Mouse (Mus musculus): ENCODE data around the gene Tmed6. TPM values are rescaled to one million over a fixed set of nuclear protein-coding genes. Genes with fewer than 3 reads are reported as not detected.
"Not testable (repeated sequence)": the region's sequence is repeated elsewhere in the genome, so short reads cannot be mapped to it uniquely, and the experiment has no call there.

The Tmed6 gene
- total and polyA plus RNA-seq, 2 experiments from 2014 or later, result not detected

DNA sequence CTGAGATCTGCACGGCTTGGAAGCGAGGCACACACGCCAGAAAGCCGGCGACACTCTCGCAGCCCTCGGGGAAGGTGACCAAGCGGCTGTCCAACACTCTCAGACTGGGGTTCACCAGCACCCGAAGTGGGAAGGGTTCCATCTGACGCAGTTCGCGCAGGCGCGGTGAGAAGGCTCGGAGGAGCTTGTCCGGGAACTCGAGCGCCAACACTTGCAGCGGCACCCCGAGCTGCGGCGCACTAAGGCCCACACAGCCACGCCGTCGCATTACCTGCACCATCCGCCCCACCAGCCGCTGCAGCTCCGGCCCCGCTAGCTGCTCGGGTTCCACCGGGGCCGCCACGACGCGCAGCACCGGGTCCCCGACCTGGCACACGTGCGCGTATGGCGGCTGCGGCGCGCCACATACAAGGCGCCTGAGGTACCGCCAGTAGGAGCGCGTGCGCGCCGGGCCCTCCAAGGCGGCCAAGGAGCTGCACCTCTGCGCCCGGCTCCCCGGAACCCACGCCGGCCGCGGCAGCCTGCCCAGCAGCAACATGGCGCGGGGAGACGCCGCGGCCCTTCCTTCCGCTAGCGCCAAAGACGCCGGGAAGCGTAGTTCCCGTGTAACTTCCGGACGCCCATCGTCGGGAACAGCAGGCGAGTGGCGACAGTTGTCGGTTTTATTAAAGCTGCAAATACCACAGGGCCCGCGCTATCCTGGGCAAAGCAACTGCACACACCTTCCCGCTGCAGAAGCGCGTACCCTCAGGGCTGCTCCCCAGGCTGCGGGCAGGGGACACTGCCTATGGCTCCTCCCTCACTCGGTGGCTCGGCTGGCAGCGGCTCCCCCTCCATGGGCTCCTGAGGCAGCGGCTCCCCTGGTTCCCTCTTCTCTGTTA lies 17.1 kb downstream of the Tmed6 start, which contains the start of gene Pdf:
TSS of gene Pdf (minus strand) at position 554 of the 881 bp plus-strand sequence.
- Histone ChIP-seq H3K4me3 (ENCODE audit: low read depth, low read length) (peak within 1 kb of the TSS; percentile 70), H3K9me3 (ENCODE audit: low read length) (no peaks in the 10 kb centered on the region), H3K36me3 (ENCODE audit: insufficient read depth) (peaks cover 65% of the 10 kb centered on the region), H3K4me2 (ENCODE audit: low read depth) (peak within 1 kb of the TSS; percentile 83), H3K27ac (ENCODE audit: low read depth, low read length) (peak within 1 kb of the TSS; percentile 86), H3K27me3 (ENCODE audit: insufficient read depth, low read length) (no peaks in the 10 kb centered on the region), H3K9ac (peak within 1 kb of the TSS; percentile 67), H3K4me1 (ENCODE audit: insufficient read depth) (no peaks in the 10 kb centered on the region)
- 0 out of 2 replicates have a peak, but pooled peaks have one; percentile 13 for TF ChIP-seq CTCF (IDR thresholded peaks at IDR 0.05; ENCODE audit: low read depth)
- DNase-seq (peak; percentile 88), ATAC-seq (peak; percentile 89)
- under 1% methylated on average over 87 of the region's 87 CpGs for WGBS

DNA sequence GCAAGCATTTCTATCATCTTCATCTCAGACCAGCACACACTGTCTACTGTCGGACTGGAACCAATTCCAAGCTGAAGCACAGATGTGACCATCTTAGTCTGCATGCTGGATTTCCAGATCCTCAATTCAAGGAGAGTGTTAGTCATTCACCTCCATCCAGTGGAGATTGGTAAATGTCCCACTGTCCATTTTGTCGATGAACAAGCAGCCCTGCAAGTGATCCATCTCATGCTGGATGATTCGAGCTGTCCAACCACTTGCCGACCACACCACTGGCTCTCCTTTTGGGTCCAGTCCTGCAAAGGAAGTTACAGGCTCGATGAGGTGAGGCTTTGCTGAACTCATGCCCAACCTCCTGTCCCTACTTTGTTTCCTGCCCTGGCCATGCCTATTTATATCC lies 18.5 kb downstream of the Tmed6 start:
- Histone ChIP-seq H3K9ac (no peak overlapping the region), H3K36me3 (ENCODE audit: insufficient read depth) (peaks cover 69% of the 10 kb centered on the region), H3K4me2 (ENCODE audit: low read depth) (no peak overlapping the region), H3K4me1 (ENCODE audit: insufficient read depth) (no peaks in the 10 kb centered on the region), H3K9me3 (ENCODE audit: low read length) (no peaks in the 10 kb centered on the region), H3K27me3 (ENCODE audit: insufficient read depth, low read length) (no peaks in the 10 kb centered on the region), H3K4me3 (ENCODE audit: low read depth, low read length) (no peak overlapping the region), H3K27ac (ENCODE audit: low read depth, low read length) (no peak overlapping the region)
- no peak for TF ChIP-seq CTCF (IDR thresholded peaks at IDR 0.05; ENCODE audit: low read depth)
- DNase-seq (no peak), ATAC-seq (no peak)
- WGBS, result 88% methylated on average over 5 of the region's 5 CpGs

DNA sequence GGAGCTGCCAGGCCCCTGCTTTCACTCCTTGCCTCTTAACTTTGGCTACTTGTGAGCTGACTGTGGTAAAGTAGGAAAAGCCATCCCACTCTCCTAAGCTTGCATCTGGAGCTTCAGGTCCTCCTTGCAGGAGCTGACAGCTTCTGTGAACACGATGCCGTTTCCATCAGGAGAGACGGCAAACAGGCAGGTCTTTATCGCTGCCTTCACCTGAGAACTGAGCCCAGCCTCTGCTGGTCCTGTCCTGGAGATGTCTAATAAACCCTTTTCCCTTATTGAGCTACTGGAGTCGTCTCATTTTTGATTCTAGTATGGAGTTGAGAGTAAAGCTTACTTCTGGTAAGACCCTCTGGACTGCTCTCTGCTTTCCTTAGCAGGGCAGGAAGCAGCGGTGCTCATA lies 20.0 kb downstream of the Tmed6 start:
- Histone ChIP-seq H3K4me2 (ENCODE audit: low read depth) (no peak overlapping the region), H3K9ac (no peak overlapping the region), H3K27ac (ENCODE audit: low read depth, low read length) (no peak overlapping the region), H3K4me1 (ENCODE audit: insufficient read depth) (no peaks in the 10 kb centered on the region), H3K27me3 (ENCODE audit: insufficient read depth, low read length) (no peaks in the 10 kb centered on the region), H3K36me3 (ENCODE audit: insufficient read depth) (peaks cover 76% of the 10 kb centered on the region), H3K4me3 (ENCODE audit: low read depth, low read length) (no peak overlapping the region), H3K9me3 (ENCODE audit: low read length) (no peaks in the 10 kb centered on the region)
- WGBS, result 94% methylated on average over 6 of the region's 6 CpGs
- no peak for ATAC-seq
- no peak for DNase-seq
- TF ChIP-seq CTCF (IDR thresholded peaks at IDR 0.05; ENCODE audit: low read depth), result no peak

DNA sequence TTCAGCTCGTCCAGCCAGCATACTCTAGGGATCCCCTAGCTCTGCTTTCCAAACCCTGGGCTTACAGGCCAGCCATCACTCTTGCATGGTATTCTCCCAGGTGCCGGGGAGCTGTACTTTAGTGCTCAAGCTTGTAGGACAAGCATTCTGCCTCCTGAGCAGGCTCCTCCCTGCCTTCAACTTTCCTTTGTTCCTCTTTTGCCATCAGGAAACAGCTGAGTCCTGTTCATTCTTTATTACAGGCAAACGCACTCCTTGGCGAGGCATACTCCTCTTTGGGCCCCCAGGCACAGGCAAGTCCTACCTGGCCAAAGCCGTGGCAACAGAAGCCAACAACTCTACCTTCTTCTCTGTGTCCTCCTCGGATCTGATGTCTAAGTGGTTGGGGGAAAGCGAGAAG lies 24.8 kb downstream of the Tmed6 start:
- TF ChIP-seq CTCF (IDR thresholded peaks at IDR 0.05; ENCODE audit: low read depth), result no peak
- ATAC-seq, result no peak
- Histone ChIP-seq H3K36me3 (ENCODE audit: insufficient read depth) (peaks cover 85% of the 10 kb centered on the region), H3K27me3 (ENCODE audit: insufficient read depth, low read length) (no peaks in the 10 kb centered on the region), H3K4me1 (ENCODE audit: insufficient read depth) (no peaks in the 10 kb centered on the region), H3K4me2 (ENCODE audit: low read depth) (no peak overlapping the region), H3K9me3 (ENCODE audit: low read length) (no peaks in the 10 kb centered on the region), H3K9ac (no peak overlapping the region), H3K27ac (ENCODE audit: low read depth, low read length) (no peak overlapping the region), H3K4me3 (ENCODE audit: low read depth, low read length) (no peak overlapping the region)
- DNase-seq, result no peak
- WGBS, result 83% methylated on average over 7 of the region's 7 CpGs

DNA sequence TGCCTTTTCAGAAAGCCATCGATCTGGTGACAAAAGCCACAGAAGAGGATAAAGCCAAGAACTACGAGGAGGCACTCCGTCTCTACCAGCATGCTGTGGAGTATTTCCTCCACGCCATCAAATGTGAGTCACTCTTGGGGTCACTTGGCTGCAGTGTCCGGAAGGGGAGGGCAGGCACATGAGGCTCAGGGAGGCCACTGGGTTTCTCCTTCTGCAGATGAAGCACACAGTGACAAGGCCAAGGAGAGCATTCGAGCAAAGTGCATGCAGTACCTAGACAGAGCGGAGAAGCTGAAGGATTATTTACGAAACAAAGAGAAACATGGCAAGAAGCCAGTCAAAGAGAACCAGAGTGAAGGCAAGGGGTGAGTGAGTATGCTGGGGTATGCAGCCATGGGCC lies 28.8 kb downstream of the Tmed6 start:
- no peak overlapping the region for H3K9ac ChIP-seq
- H3K36me3 ChIP-seq (ENCODE audit: insufficient read depth), result peaks cover 45% of the 10 kb centered on the region
- H3K4me1 ChIP-seq (ENCODE audit: insufficient read depth), result peaks cover 12% of the 10 kb centered on the region
- no peaks in the 10 kb centered on the region for H3K9me3 ChIP-seq (ENCODE audit: low read length)
- no peak overlapping the region for H3K4me2 ChIP-seq (ENCODE audit: low read depth)
- no peak overlapping the region for H3K4me3 ChIP-seq (ENCODE audit: low read depth, low read length)
- DNase-seq (no peak), ATAC-seq (no peak)
- TF ChIP-seq CTCF (IDR thresholded peaks at IDR 0.05; ENCODE audit: low read depth), result no peak
- WGBS, result 82% methylated on average over 8 of the region's 8 CpGs
- H3K27ac ChIP-seq (ENCODE audit: low read depth, low read length), result no peak overlapping the region
- H3K27me3 ChIP-seq (ENCODE audit: insufficient read depth, low read length), result no peaks in the 10 kb centered on the region

DNA sequence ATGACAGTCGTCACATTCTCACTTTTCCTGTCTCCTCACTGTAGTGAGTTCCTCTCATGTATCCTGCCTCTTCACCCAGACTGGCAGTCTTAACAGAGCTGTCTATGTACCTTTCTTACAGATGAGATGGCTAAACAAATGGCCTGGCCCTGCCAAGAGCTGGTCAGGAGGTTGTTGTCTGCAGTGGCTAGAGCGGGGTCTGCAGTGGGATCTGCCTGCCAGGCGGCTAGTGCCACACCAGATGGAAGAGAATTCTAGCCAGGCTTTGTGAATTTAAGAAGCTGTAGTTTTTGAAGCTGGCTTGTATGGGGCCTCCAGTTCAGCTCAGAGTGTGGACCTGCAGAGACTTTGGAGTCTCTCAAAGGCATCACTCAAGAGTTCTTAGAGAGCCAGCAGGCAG lies 29.8 kb downstream of the Tmed6 start:
- Histone ChIP-seq H3K4me1 (ENCODE audit: insufficient read depth) (peaks cover 12% of the 10 kb centered on the region), H3K27me3 (ENCODE audit: insufficient read depth, low read length) (no peaks in the 10 kb centered on the region), H3K36me3 (ENCODE audit: insufficient read depth) (peaks cover 35% of the 10 kb centered on the region), H3K9me3 (ENCODE audit: low read length) (no peaks in the 10 kb centered on the region), H3K9ac (no peak overlapping the region), H3K4me3 (ENCODE audit: low read depth, low read length) (no peak overlapping the region), H3K27ac (ENCODE audit: low read depth, low read length) (no peak overlapping the region), H3K4me2 (ENCODE audit: low read depth) (no peak overlapping the region)
- no peak for DNase-seq
- ATAC-seq, result no peak
- TF ChIP-seq CTCF (IDR thresholded peaks at IDR 0.05; ENCODE audit: low read depth), result no peak
- WGBS, result 76% methylated on average over 3 of the region's 3 CpGs

DNA sequence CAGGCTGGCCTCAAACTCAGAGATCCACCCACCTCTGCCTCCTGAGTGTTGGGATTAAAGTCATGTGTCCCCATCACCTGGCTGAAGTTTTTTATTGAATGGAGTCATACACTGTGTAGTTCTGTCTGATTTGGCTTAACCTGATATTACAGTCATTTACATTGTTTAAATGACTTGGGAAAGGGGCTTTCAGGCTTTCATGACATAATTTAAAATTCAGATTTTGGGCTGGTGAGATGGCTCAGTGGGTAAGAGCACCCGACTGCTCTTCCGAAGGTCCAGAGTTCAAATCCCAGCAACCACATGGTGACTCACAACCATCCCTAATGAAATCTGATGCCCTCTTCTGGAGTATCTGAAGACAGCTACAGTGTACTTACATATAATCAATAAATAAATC lies 31.8 kb downstream of the Tmed6 start:
- not testable (repeated sequence) for H3K4me2 ChIP-seq (ENCODE audit: low read depth); H3K9me3 ChIP-seq (ENCODE audit: low read length); ATAC-seq; H3K27me3 ChIP-seq (ENCODE audit: insufficient read depth, low read length); H3K27ac ChIP-seq (ENCODE audit: low read depth, low read length); H3K4me3 ChIP-seq (ENCODE audit: low read depth, low read length); DNase-seq; H3K9ac ChIP-seq
- WGBS, result 87% methylated on average over 2 of the region's 2 CpGs
- Histone ChIP-seq H3K36me3 (ENCODE audit: insufficient read depth) (peaks cover 16% of the 10 kb centered on the region), H3K4me1 (ENCODE audit: insufficient read depth) (peaks cover 12% of the 10 kb centered on the region)

Data from forebrain, postnatal 0 days (tissue).